Mouse (Mus musculus) megakaryocyte, embryonic 14.5 days (primary cell): ENCODE data around the gene Pdcd6ip.

ENCODE experiments used
- FLI1 ChIP-seq: IDR thresholded peaks from 2 replicates; pipeline ENCODE4 v1.6.1; 2012; ENCODE audit warnings: low read length, inconsistent platforms, mixed read lengths
- GATA1 ChIP-seq: IDR thresholded peaks from 3 replicates; pipeline ENCODE4 v1.6.1; 2012; ENCODE audit warnings: mixed read lengths, low read length, inconsistent platforms, borderline replicate concordance

DNA sequence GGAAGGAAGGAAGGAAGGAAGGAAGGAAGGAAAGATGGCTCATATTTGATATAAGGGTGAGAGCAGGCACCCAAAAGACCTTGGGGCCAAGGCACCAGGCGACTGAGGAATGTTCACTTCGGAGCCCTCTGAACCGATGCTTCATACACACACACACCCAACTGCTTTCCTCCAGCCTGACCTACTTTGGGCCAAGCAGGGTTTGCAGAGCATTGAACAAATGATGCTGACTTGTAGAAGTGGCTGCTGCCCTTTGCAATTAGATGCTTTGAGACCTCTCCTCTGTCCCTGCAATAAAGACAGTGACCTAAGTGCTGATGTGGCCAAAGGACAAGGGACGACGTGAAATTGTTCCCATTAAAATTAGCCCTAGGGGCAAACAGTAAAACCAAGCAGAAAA, 63.4 kb downstream of the Pdcd6ip start:
- TF ChIP-seq GATA1 (no peak), FLI1 (no peak)
